Mouse (Mus musculus) CH12.LX (cell line): ENCODE data around the gene Gm26558. TPM values are rescaled to one million over a fixed set of nuclear protein-coding genes. Genes with fewer than 3 reads are reported as not detected.

Source experiments
- DNase-seq: peaks from one replicate; pipeline ENCODE4 v3.0.0-alpha.2; 2013; ENCODE audit errors: extremely low read depth
- H3K27ac ChIP-seq: 2 replicates; pipeline ENCODE4 v1.5.1; 2012; ENCODE audit warnings: low read depth, mild to moderate bottlenecking, control low read depth, moderate library complexity; ENCODE audit not compliant: insufficient read depth
- H3K27me3 ChIP-seq: replicated peaks from 2 replicates; pipeline ENCODE3; 2012; ENCODE audit warnings: inconsistent platforms
- H3K36me3 ChIP-seq, 2 experiments: replicated peaks in 1 of 2; 2 replicates each; pipeline versions ENCODE3 to v1.6.1; 2012; ENCODE audit warnings: inconsistent platforms in 1 of 2, low read length in 1 of 2, mild to moderate bottlenecking in 1 of 2, mixed read lengths in 1 of 2, moderate library complexity in 1 of 2; ENCODE audit not compliant: control insufficient read depth in 1 of 2, insufficient read depth in 1 of 2
- H3K4me1 ChIP-seq, 2 experiments: 2 replicates each; pipeline ENCODE4 v1.6.1; 2012; ENCODE audit warnings: inconsistent platforms in 1 of 2, moderate library complexity in 1 of 2; ENCODE audit not compliant: insufficient read depth in 2 of 2, control insufficient read depth in 1 of 2
- H3K4me2 ChIP-seq: 2 replicates; pipeline ENCODE4 v1.6.1; 2012; ENCODE audit warnings: low read depth, mild to moderate bottlenecking, control low read depth; ENCODE audit not compliant: poor library complexity, insufficient read depth, severe bottlenecking
- H3K4me3 ChIP-seq, 3 experiments: fragments of 150-350 bp in 1 of 3; sonication (generic) in 1 of 3; replicated peaks in 1 of 3; 2 replicates each; pipeline versions ENCODE3 to v1.5.1; 2011 to 2012; ENCODE audit warnings: low read depth in 2 of 3, low read length in 2 of 3, mild to moderate bottlenecking in 2 of 3, moderate library complexity in 2 of 3, control low read depth in 1 of 3, improper control_type of control experiment in 1 of 3, inconsistent platforms in 1 of 3, mixed read lengths in 1 of 3; ENCODE audit not compliant: poor library complexity in 1 of 3
- H3K79me2 ChIP-seq: replicated peaks from 2 replicates; pipeline ENCODE4 v1.6.1; 2012; ENCODE audit warnings: mild to moderate bottlenecking, moderate library complexity; ENCODE audit not compliant: control insufficient read depth, poor library complexity, insufficient read depth, severe bottlenecking; ENCODE audit errors: extremely low read depth
- H3K9ac ChIP-seq: 2 replicates; pipeline ENCODE4 v1.6.1; 2012; ENCODE audit warnings: low read depth, mild to moderate bottlenecking, control low read depth, moderate library complexity; ENCODE audit not compliant: insufficient read depth
- H3K9me3 ChIP-seq: replicated peaks from 2 replicates; pipeline ENCODE3; 2012; ENCODE audit warnings: low read length, inconsistent platforms, mixed read lengths
- BHLHE40 ChIP-seq: IDR thresholded peaks from 2 replicates; pipeline ENCODE4 v1.6.1; 2011; ENCODE audit warnings: mild to moderate bottlenecking, low read depth, low read length, improper control_type of control experiment
- CHD1 ChIP-seq: IDR thresholded peaks from 2 replicates; pipeline ENCODE4 v1.6.1; 2012; ENCODE audit warnings: low read depth, low read length, improper control_type of control experiment, inconsistent platforms
- CHD2 ChIP-seq: IDR thresholded peaks from 2 replicates; pipeline ENCODE4 v1.6.1; 2011; ENCODE audit warnings: low read length, improper control_type of control experiment
- CTCF ChIP-seq, 2 experiments: IDR thresholded peaks in 1 of 2; conservative IDR thresholded peaks in 1 of 2; 2 replicates each; pipeline ENCODE4 v1.5.1; 2011 to 2012; ENCODE audit warnings: low read depth in 2 of 2, low read length in 2 of 2, improper control_type of control experiment in 1 of 2, inconsistent platforms in 1 of 2, mild to moderate bottlenecking in 1 of 2, moderate library complexity in 1 of 2
- ELF1 ChIP-seq: IDR thresholded peaks from 2 replicates; pipeline ENCODE4 v1.6.1; 2014; ENCODE audit warnings: low read depth, mild to moderate bottlenecking, inconsistent platforms, low read length, improper control_type of control experiment
- EP300 ChIP-seq: IDR thresholded peaks from 2 replicates; pipeline ENCODE4 v1.6.1; 2011; ENCODE audit warnings: low read length, improper control_type of control experiment
- IRF4 ChIP-seq: IDR thresholded peaks from 2 replicates; pipeline ENCODE4 v1.6.1; 2014; ENCODE audit warnings: low read depth, mild to moderate bottlenecking, inconsistent platforms, low read length, improper control_type of control experiment
- JUN ChIP-seq: IDR thresholded peaks from 2 replicates; pipeline ENCODE4 v1.6.1; 2011; ENCODE audit warnings: low read depth, mild to moderate bottlenecking, low read length, improper control_type of control experiment, moderate library complexity; ENCODE audit not compliant: insufficient read depth
- MAZ ChIP-seq: IDR thresholded peaks from 2 replicates; pipeline ENCODE4 v1.6.1; 2012; ENCODE audit warnings: low read depth, mild to moderate bottlenecking, inconsistent platforms, low read length, improper control_type of control experiment, moderate library complexity
- MXI1 ChIP-seq: IDR thresholded peaks from 2 replicates; pipeline ENCODE4 v1.6.1; 2011; ENCODE audit warnings: mild to moderate bottlenecking, low read depth, low read length, improper control_type of control experiment
- NELFE ChIP-seq: IDR thresholded peaks from 2 replicates; pipeline ENCODE4 v1.6.1; 2011; ENCODE audit warnings: low read depth, low read length, improper control_type of control experiment
- POLR2AphosphoS2 ChIP-seq: IDR thresholded peaks from 2 replicates; pipeline ENCODE4 v1.6.1; 2011; ENCODE audit warnings: low read depth, low read length, improper control_type of control experiment
- RAD21 ChIP-seq: IDR thresholded peaks from 2 replicates; pipeline ENCODE4 v1.6.1; 2011; ENCODE audit warnings: low read depth, mild to moderate bottlenecking, low read length, improper control_type of control experiment, moderate library complexity
- SMC3 ChIP-seq: IDR thresholded peaks from 2 replicates; pipeline ENCODE4 v1.6.1; 2011; ENCODE audit warnings: low read depth, low read length, improper control_type of control experiment
- USF1 ChIP-seq: IDR thresholded peaks from 2 replicates; pipeline ENCODE4 v1.6.1; 2014; ENCODE audit warnings: low read depth, mild to moderate bottlenecking, inconsistent platforms, low read length, improper control_type of control experiment
- ZKSCAN1 ChIP-seq: IDR thresholded peaks from 2 replicates; pipeline ENCODE4 v1.6.1; 2012; ENCODE audit warnings: low read depth, inconsistent platforms, low read length, improper control_type of control experiment, borderline replicate concordance
- dilution Hi-C: fragments of 300-500 bp; cut with MboI; formaldehyde crosslinking; loops from 2 replicates; pipeline ENCODE4 v1.14.3; 2020; ENCODE audit warnings: low sequenced_read_pairs; ENCODE audit not compliant: extremely low pct_unique_long_range_greater_than_20kb, extremely low pct_ligation_motif_present
- in situ Hi-C: fragments of 300-500 bp; cut with MboI; formaldehyde crosslinking; loops from 3 replicates; pipeline ENCODE4 v1.14.3; 2019; ENCODE audit warnings: low sequenced_read_pairs, low pct_ligation_motif_present, low pct_unique_long_range_greater_than_20kb, mixed read lengths
- polyA plus RNA-seq: library from polyadenylated mRNA; unstranded; fragments of >175 nt; gene quantifications from 2 replicates; pipeline ENCODE4 v1.2.1, GENCODE M21; 2012; ENCODE audit warnings: low read depth; ENCODE audit not compliant: insufficient read length
- total RNA-seq, 2 experiments: library from RNA; depleted of rRNA; stranded (reverse); fragments of 300-350 nt in 1 of 2; fragments of >200 nt in 1 of 2; gene quantifications; 2 replicates each; pipeline ENCODE4 v1.2.3; 2012 to 2014

Gene Gm26558
- total and polyA plus RNA-seq, 3 experiments, result 0.64 TPM; not detected in 2

DNA sequence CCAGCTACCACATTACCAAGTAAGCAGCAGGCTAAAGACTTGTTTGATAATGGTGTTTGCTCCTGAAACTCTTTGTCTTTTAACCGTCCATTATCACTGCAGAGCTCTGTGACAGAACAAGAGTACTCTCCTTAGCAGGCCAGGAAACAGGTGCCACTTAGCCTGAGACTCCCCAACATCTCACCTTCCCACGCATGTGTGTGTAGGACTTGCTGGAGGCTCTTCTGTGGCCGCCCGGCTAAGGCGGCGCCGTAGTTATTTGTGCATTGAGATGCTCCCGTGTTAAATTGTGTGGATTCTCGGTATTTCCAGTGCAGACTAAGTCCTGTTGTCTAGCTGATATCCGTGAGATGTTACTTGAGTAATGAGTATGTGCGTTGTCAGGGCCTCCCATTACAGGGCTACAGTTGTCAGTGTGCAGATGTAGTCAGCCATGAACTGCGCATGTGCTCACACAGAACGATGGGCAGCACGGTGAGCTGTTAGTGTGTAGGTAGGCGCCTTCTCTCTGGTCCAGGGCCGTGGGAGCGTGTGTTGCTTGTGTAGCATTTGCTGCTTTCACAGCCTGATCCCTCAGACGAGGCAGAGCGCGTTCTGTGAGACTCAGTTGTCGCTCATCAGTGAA is 26.7 kb upstream of the Gm26558 start:
- Histone ChIP-seq H3K79me2 (no peaks in the 10 kb centered on the region), H3K4me3 (no peak overlapping the region), H3K27ac (no peak overlapping the region), H3K27me3 (no peaks in the 10 kb centered on the region), H3K4me2 (no peak overlapping the region), H3K9ac (no peak overlapping the region), H3K9me3 (no peaks in the 10 kb centered on the region), H3K36me3 (peaks cover 72 to 98% of the 10 kb centered on the region in 2 experiments), H3K4me1 (peaks cover 2 to 25% of the 10 kb centered on the region in 2 experiments; a peak in 3 of 4 replicates)
- DNase-seq, result no peak
- TF ChIP-seq CHD2, result no peak
- TF ChIP-seq POLR2AphosphoS2, result no peak
- TF ChIP-seq ZKSCAN1, result no peak
- TF ChIP-seq BHLHE40, result no peak
- no peak for TF ChIP-seq JUN
- in situ Hi-C loops, result no loop called here
- dilution Hi-C loops, result no loop called here

DNA sequence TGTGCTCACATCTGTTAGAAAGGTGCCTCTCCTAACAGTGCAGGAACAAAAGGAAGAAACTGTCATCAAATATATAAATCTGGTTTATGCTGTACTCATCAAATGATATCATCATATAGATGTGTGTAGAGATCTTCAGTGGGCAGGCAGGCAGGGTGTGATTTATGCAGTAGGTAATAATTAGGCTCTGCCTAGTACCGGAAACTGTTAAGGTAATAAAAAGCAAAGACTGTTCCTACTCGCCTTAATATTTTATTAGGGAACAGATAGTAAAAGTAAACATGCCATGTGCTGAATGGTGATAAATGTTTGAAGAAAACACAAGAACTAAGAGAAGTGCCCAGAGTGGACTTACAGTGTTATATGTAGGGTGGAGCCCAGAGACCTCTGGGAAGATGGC is 20.4 kb upstream of the Gm26558 start:
- H3K27me3 ChIP-seq, result no peaks in the 10 kb centered on the region
- no peaks in the 10 kb centered on the region for H3K4me1 ChIP-seq
- no peaks in the 10 kb centered on the region for H3K79me2 ChIP-seq
- TF ChIP-seq USF1 (no peak), MXI1 (no peak), EP300 (no peak), NELFE (no peak), IRF4 (no peak), CTCF (conservative IDR thresholded peaks at IDR 0.05 in 1 of 2, IDR thresholded peaks at IDR 0.05 in 1 of 2; ENCODE audit: low read depth in 2 of 2, low read length in 2 of 2) (no peak), ELF1 (no peak)
- H3K27ac ChIP-seq, result no peak overlapping the region
- dilution Hi-C loops (no loop called here), in situ Hi-C loops (no loop called here)
- H3K9ac ChIP-seq, result no peak overlapping the region
- H3K4me2 ChIP-seq, result no peak overlapping the region
- H3K36me3 ChIP-seq, result peaks cover 72 to 98% of the 10 kb centered on the region in 2 experiments
- H3K9me3 ChIP-seq, result no peaks in the 10 kb centered on the region
- no peak for DNase-seq
- no peak overlapping the region for H3K4me3 ChIP-seq

- in situ Hi-C loops (no loop called here), dilution Hi-C loops (no loop called here)
- H3K9me3 ChIP-seq, result no peaks in the 10 kb centered on the region
- peaks cover 50% of the 10 kb centered on the region for H3K79me2 ChIP-seq
- no peak overlapping the region for H3K27ac ChIP-seq
- H3K4me2 ChIP-seq, result no peak overlapping the region
- H3K36me3 ChIP-seq, result peaks cover 6 to 51% of the 10 kb centered on the region in 2 experiments
- DNase-seq, result peak; percentile 16
- no peaks in the 10 kb centered on the region for H3K27me3 ChIP-seq
- H3K9ac ChIP-seq, result no peak overlapping the region
- H3K4me3 ChIP-seq, result no peak overlapping the region
- H3K4me1 ChIP-seq, result peaks cover 14 to 33% of the 10 kb centered on the region in 2 experiments; a peak in 3 of 4 replicates
- TF ChIP-seq SMC3 (peak; percentile 16; the same call in 1 of the 2 replicates), MXI1 (no peak), MAZ (no peak), ELF1 (no peak), IRF4 (no peak), CHD1 (no peak), CTCF (conservative IDR thresholded peaks at IDR 0.05 in 1 of 2, IDR thresholded peaks at IDR 0.05 in 1 of 2; ENCODE audit: low read depth in 2 of 2, low read length in 2 of 2) (peak in 1 of 2 experiments; percentile 56; a peak in 2 of 4 replicates), RAD21 (peak; percentile 6)
Measured at GRCm38 (mm10) chr2:70673445-70674126, 11.7 kb upstream of the Gm26558 start.
